Mouse (Mus musculus): ENCODE data around the gene Lgr4.

- TF ChIP-seq POLR2A (IDR thresholded peaks at IDR 0.05; ENCODE audit: extremely low read depth, insufficient read depth, low read length) (no peak), CTCF (IDR thresholded peaks at IDR 0.05; ENCODE audit: low read depth, low read length) (no peak)
These were observed 4.9 kb downstream of the Lgr4 start for GRCm38 (mm10) chr2:109922306-109922705.

Measured in liver, adult 2 months (tissue).